Mouse (Mus musculus): ENCODE data around the gene Eya2.
A peak's percentile ranks its signal among the peaks of the same experiment; 100 is the strongest.
"Not testable (repeated sequence)": the region's sequence is repeated elsewhere in the genome, so short reads cannot be mapped to it uniquely, and the experiment has no call there.

The Eya2 gene

GRCm38 (mm10) chr2:165778927-165779326 is 184.1 kb downstream of the Eya2 start:
- peak; percentile 62 for DNase-seq (ENCODE audit: low read depth, low spot score)

- DNase-seq (ENCODE audit: low read depth, low spot score) = peak; percentile 42
These were observed 187.5 kb downstream of the Eya2 start for GRCm38 (mm10) chr2:165782324-165782723.

- DNase-seq (ENCODE audit: low read depth, low spot score) = no peak
These were observed 190.6 kb downstream of the Eya2 start for GRCm38 (mm10) chr2:165785312-165786036.

- no peak for DNase-seq (ENCODE audit: low read depth, low spot score)
These were observed 191.6 kb downstream of the Eya2 start for GRCm38 (mm10) chr2:165786467-165786866.

GRCm38 (mm10) chr2:165788005-165788404 is 193.2 kb downstream of the Eya2 start:
- no peak for DNase-seq (ENCODE audit: low read depth, low spot score)

GRCm38 (mm10) chr2:165788796-165789195 is 194.0 kb downstream of the Eya2 start:
- no peak for DNase-seq (ENCODE audit: low read depth, low spot score)

GRCm38 (mm10) chr2:165789667-165790066 is 194.8 kb downstream of the Eya2 start:
- no peak for DNase-seq (ENCODE audit: low read depth, low spot score)

GRCm38 (mm10) chr2:165791026-165791425 is 196.2 kb downstream of the Eya2 start:
- DNase-seq (ENCODE audit: low read depth, low spot score) = no peak

- DNase-seq (ENCODE audit: low read depth, low spot score) = peak; percentile 44
These were observed 196.8 kb downstream of the Eya2 start for GRCm38 (mm10) chr2:165791657-165792056.

- no peak for DNase-seq (ENCODE audit: low read depth, low spot score)
These were observed 197.8 kb downstream of the Eya2 start for GRCm38 (mm10) chr2:165792431-165793282.

- no peak for DNase-seq (ENCODE audit: low read depth, low spot score)
These were observed 198.4 kb downstream of the Eya2 start for GRCm38 (mm10) chr2:165793283-165793638.

- no peak for DNase-seq (ENCODE audit: low read depth, low spot score)
These were observed 203.0 kb downstream of the Eya2 start for GRCm38 (mm10) chr2:165797876-165798275.

GRCm38 (mm10) chr2:165800174-165800573 is 205.3 kb downstream of the Eya2 start:
- DNase-seq (ENCODE audit: low read depth, low spot score) = not testable (repeated sequence)

- no peak for DNase-seq (ENCODE audit: low read depth, low spot score)
These were observed 213.5 kb downstream of the Eya2 start for GRCm38 (mm10) chr2:165808179-165808975.

GRCm38 (mm10) chr2:165809091-165809490 is 214.3 kb downstream of the Eya2 start:
- DNase-seq (ENCODE audit: low read depth, low spot score) = no peak

GRCm38 (mm10) chr2:165809901-165810477 is 215.2 kb downstream of the Eya2 start:
- DNase-seq (ENCODE audit: low read depth, low spot score) = no peak

- DNase-seq (ENCODE audit: low read depth, low spot score) = no peak
These were observed 216.7 kb downstream of the Eya2 start for GRCm38 (mm10) chr2:165811536-165811935.

GRCm38 (mm10) chr2:165812889-165813288 is 218.1 kb downstream of the Eya2 start:
- no peak for DNase-seq (ENCODE audit: low read depth, low spot score)

- DNase-seq (ENCODE audit: low read depth, low spot score) = no peak
These were observed 220.5 kb downstream of the Eya2 start for GRCm38 (mm10) chr2:165815103-165815880.

GRCm38 (mm10) chr2:165817437-165817836 is 222.6 kb downstream of the Eya2 start:
- no peak for DNase-seq (ENCODE audit: low read depth, low spot score)

- DNase-seq (ENCODE audit: low read depth, low spot score) = no peak
These were observed 223.7 kb downstream of the Eya2 start for GRCm38 (mm10) chr2:165818570-165818969.

Measured in retina, adult 2 months (tissue).